Mouse (Mus musculus): ENCODE measurements around the gene Ankrd34a. TPM values are rescaled to one million over a fixed set of nuclear protein-coding genes. Genes with fewer than 3 reads are reported as not detected.

Ankrd34a gene
- polyA plus RNA-seq, 1 experiment from 2014 or later: 2.7 TPM

- no peak for ATAC-seq (ENCODE audit: insufficient read depth, low FRiP score)
- H3K27ac ChIP-seq (ENCODE audit: low read length): peak overlapping the region; percentile 46
- no peak overlapping the region for H3K9ac ChIP-seq (ENCODE audit: low read length)
Observed at GRCm38 (mm10) chr3:96566661-96567450, 29.6 kb upstream of the Ankrd34a start.

DNA sequence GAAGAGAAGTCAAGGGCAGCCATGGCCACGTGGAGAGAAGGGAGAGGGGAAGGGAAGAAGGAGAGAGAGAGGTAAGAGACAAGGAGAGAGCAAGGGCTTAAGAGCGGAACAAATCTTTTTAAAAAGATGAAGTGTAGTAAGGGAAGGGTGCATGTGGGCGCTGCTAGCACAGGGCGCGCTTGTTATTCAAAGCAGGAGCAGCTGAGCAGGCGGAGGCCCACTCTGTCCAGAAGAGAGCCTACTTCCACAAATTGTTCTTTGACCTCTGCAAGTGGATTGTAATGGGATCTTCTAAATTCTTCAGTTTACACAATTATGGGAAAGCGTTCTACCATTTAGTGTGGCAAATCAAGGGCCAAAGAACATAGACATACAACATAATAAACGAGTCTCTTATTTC is 27.8 kb upstream of the Ankrd34a start:
- Histone ChIP-seq H3K27me3 (ENCODE audit: control insufficient read depth, insufficient read depth, low read length) (no peaks in the 10 kb centered on the region), H3K4me2 (ENCODE audit: low read depth, low read length) (no peak overlapping the region), H3K27ac (ENCODE audit: low read length) (no peak overlapping the region), H3K9me3 (replicated peaks; ENCODE audit: control insufficient read depth, low read length) (no peaks in the 10 kb centered on the region), H3K4me3 (replicated peaks; ENCODE audit: low read length) (no peak overlapping the region), H3K9ac (ENCODE audit: low read length) (no peak overlapping the region), H3K36me3 (ENCODE audit: control insufficient read depth, insufficient read depth, low read length) (no peaks in the 10 kb centered on the region), H3K4me1 (ENCODE audit: control insufficient read depth, insufficient read depth, low read length) (peaks cover 19% of the 10 kb centered on the region)
- ATAC-seq (ENCODE audit: insufficient read depth, low FRiP score): no peak
- WGBS: 74% methylated on average over 8 of the region's 8 CpGs

More at GRCm38 (mm10) chr3:96566661-96567450, 29.6 kb upstream of the Ankrd34a start:
- Histone ChIP-seq H3K4me3 (replicated peaks; ENCODE audit: low read length) (no peak overlapping the region), H3K36me3 (ENCODE audit: control insufficient read depth, insufficient read depth, low read length) (no peaks in the 10 kb centered on the region), H3K4me1 (ENCODE audit: control insufficient read depth, insufficient read depth, low read length) (peaks cover 29% of the 10 kb centered on the region), H3K27me3 (ENCODE audit: control insufficient read depth, insufficient read depth, low read length) (no peaks in the 10 kb centered on the region), H3K9me3 (replicated peaks; ENCODE audit: control insufficient read depth, low read length) (no peaks in the 10 kb centered on the region), H3K4me2 (ENCODE audit: low read depth, low read length) (no peak overlapping the region)
- WGBS: 74% methylated on average over 8 of the region's 8 CpGs

DNA sequence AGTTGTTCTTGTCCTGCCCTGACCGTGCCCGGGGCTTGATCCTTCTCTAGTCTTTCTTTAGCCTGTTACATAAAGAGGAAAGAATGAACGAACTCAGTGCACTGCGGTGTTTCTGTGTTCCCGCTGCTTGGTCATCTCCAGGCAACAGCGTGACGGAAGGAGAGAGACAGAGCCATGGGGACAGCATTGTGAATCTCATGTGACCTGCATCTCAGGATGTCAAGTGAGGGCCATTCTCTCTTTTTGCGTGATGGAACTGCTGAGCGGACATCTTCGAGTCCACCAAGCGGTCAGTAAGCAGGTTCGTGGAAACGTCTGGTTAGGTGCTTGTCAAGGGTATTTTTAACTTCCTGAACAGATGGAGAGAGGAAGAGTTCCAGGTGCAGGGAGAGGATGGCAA is 26.9 kb upstream of the Ankrd34a start:
- Histone ChIP-seq H3K36me3 (ENCODE audit: control insufficient read depth, insufficient read depth, low read length) (no peaks in the 10 kb centered on the region), H3K9ac (ENCODE audit: low read length) (no peak overlapping the region), H3K27me3 (ENCODE audit: control insufficient read depth, insufficient read depth, low read length) (no peaks in the 10 kb centered on the region), H3K27ac (ENCODE audit: low read length) (no peak overlapping the region), H3K4me2 (ENCODE audit: low read depth, low read length) (no peak overlapping the region), H3K4me1 (ENCODE audit: control insufficient read depth, insufficient read depth, low read length) (peaks cover 10% of the 10 kb centered on the region), H3K9me3 (replicated peaks; ENCODE audit: control insufficient read depth, low read length) (no peaks in the 10 kb centered on the region), H3K4me3 (replicated peaks; ENCODE audit: low read length) (no peak overlapping the region)
- WGBS: 92% methylated on average over 13 of the region's 13 CpGs
- ATAC-seq (ENCODE audit: insufficient read depth, low FRiP score): no peak

DNA sequence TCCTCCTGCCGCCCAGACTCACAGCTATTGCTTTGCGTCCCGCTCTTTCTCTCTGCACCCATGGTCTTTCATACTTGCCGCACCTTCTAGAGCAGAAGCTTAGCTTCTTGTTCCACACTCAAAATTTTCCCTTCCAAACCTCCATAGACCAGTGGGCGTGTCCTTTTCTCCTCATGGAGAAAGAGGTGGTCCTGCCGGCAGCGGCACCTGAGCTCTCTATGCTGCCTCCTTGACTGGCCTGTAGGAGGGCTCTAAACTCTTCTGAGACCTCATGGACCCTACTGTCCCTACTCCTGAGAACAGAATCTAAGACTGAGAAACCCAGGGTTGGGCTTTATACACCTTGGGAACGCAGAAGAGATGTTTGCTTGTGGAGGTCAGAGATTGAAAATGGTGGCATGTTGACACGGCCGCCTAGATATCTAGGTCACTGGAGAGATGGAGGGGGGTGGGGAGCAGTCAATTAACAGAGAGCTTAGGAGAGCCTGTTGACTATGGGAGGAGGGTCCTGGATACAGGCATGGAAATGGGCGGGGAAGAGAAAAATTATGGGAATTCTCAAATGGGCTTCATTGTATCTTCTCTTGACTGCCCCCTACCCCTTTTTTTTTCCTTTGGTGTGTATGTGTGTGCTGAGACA is 26.4 kb upstream of the Ankrd34a start:
- no peak for ATAC-seq (ENCODE audit: insufficient read depth, low FRiP score)
- Histone ChIP-seq H3K27me3 (ENCODE audit: control insufficient read depth, insufficient read depth, low read length) (no peaks in the 10 kb centered on the region), H3K9me3 (replicated peaks; ENCODE audit: control insufficient read depth, low read length) (no peaks in the 10 kb centered on the region), H3K36me3 (ENCODE audit: control insufficient read depth, insufficient read depth, low read length) (no peaks in the 10 kb centered on the region), H3K9ac (ENCODE audit: low read length) (no peak overlapping the region), H3K27ac (ENCODE audit: low read length) (0 out of 2 replicates have a peak overlapping the region, but pooled peaks have one; percentile 25), H3K4me2 (ENCODE audit: low read depth, low read length) (no peak overlapping the region), H3K4me3 (replicated peaks; ENCODE audit: low read length) (no peak overlapping the region), H3K4me1 (ENCODE audit: control insufficient read depth, insufficient read depth, low read length) (peaks cover 7% of the 10 kb centered on the region; the same call in 1 of the 2 replicates)
- 75% methylated on average over 11 of the region's 11 CpGs for WGBS

- no peak overlapping the region for H3K4me2 ChIP-seq (ENCODE audit: low read depth, low read length)
- H3K36me3 ChIP-seq (ENCODE audit: control insufficient read depth, insufficient read depth, low read length): no peaks in the 10 kb centered on the region
- H3K9ac ChIP-seq (ENCODE audit: low read length): no peak overlapping the region
- WGBS: 60% methylated on average over 7 of the region's 7 CpGs
- H3K27ac ChIP-seq (ENCODE audit: low read length): peak overlapping the region; percentile 25; the same call in 1 of the 2 replicates
- no peaks in the 10 kb centered on the region for H3K27me3 ChIP-seq (ENCODE audit: control insufficient read depth, insufficient read depth, low read length)
- no peak for ATAC-seq (ENCODE audit: insufficient read depth, low FRiP score)
- no peaks in the 10 kb centered on the region for H3K9me3 ChIP-seq (replicated peaks; ENCODE audit: control insufficient read depth, low read length)
- H3K4me1 ChIP-seq (ENCODE audit: control insufficient read depth, insufficient read depth, low read length): peaks cover 8% of the 10 kb centered on the region
- H3K4me3 ChIP-seq (replicated peaks; ENCODE audit: low read length): no peak overlapping the region
Observed at GRCm38 (mm10) chr3:96570643-96571042, 25.8 kb upstream of the Ankrd34a start.

DNA sequence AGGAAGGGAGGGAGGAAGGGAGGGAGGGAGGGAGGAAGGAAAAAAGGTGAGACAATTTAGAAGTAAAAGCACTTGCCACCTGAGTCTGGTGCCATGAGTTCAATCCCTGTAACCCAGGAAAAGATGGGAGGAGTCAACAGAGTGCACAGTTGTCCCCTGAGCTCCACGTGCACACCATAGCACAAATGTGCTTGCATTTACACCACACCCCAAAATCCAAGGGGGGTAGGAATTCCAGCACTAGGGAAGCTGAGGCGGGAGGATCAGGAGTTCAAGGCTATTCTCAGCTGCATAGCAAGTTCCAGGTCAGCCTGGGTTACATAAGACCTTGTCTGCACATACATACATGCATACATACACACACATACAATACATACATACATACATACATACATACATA is 25.1 kb upstream of the Ankrd34a start:
- Histone ChIP-seq H3K4me1 (ENCODE audit: control insufficient read depth, insufficient read depth, low read length) (peaks cover 11% of the 10 kb centered on the region), H3K9me3 (replicated peaks; ENCODE audit: control insufficient read depth, low read length) (no peaks in the 10 kb centered on the region), H3K27ac (ENCODE audit: low read length) (no peak overlapping the region; the same call in 1 of the 2 replicates), H3K4me3 (replicated peaks; ENCODE audit: low read length) (no peak overlapping the region), H3K36me3 (ENCODE audit: control insufficient read depth, insufficient read depth, low read length) (no peaks in the 10 kb centered on the region), H3K4me2 (ENCODE audit: low read depth, low read length) (no peak overlapping the region), H3K27me3 (ENCODE audit: control insufficient read depth, insufficient read depth, low read length) (no peaks in the 10 kb centered on the region), H3K9ac (ENCODE audit: low read length) (no peak overlapping the region)
- ATAC-seq (ENCODE audit: insufficient read depth, low FRiP score): no peak
- WGBS: 66% methylated on average over 2 of the region's 2 CpGs

DNA sequence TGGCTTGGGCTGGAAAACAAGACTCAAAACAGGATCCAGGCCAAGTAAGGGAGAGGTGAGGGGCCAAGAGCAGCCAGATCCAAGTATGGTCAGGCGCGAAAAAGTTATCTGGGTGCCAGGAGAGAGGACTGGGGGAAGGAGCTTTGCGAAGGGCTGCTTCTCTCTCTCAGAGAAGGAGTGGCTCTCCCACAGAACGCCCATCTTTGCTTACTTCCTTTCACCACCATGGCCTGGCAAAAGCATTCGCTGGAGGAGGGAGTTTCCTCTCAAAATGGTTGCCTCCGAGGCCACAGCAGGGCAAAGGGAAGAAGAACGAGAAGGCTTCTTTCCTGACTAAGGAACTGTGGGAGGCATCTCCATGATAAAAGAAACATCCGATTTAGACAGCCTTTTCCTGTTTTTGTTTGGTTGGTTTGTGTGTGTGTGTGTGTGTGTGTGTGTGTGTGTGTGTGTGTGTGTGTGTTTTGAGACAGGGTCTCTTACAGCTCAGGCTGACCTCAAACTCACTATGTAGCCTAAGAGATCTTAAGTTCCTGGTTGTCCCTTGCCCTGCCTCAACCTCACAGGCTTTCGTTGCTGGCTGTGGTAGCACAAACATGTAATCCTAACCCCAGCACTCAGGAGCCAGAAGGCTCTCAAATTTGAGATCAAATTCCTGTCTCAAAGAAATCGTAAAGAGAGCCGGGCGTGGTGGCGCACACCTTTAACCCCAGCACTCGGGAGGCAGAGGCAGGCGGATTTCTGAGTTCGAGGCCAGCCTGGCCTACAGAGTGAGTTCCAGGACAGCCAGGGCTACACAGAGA is 24.3 kb upstream of the Ankrd34a start:
- Histone ChIP-seq H3K27me3 (ENCODE audit: control insufficient read depth, insufficient read depth, low read length) (no peaks in the 10 kb centered on the region), H3K9ac (ENCODE audit: low read length) (no peak overlapping the region), H3K9me3 (replicated peaks; ENCODE audit: control insufficient read depth, low read length) (no peaks in the 10 kb centered on the region), H3K4me2 (ENCODE audit: low read depth, low read length) (no peak overlapping the region), H3K4me1 (ENCODE audit: control insufficient read depth, insufficient read depth, low read length) (peaks cover 14% of the 10 kb centered on the region), H3K4me3 (replicated peaks; ENCODE audit: low read length) (no peak overlapping the region), H3K27ac (ENCODE audit: low read length) (peak overlapping the region; percentile 28), H3K36me3 (ENCODE audit: control insufficient read depth, insufficient read depth, low read length) (no peaks in the 10 kb centered on the region)
- ATAC-seq (ENCODE audit: insufficient read depth, low FRiP score): no peak
- 72% methylated on average over 16 of the region's 16 CpGs for WGBS

GRCm38 (mm10) chr3:96573611-96574511 is 22.6 kb upstream of the Ankrd34a start:
- no peak for ATAC-seq (ENCODE audit: insufficient read depth, low FRiP score)

More at GRCm38 (mm10) chr3:96573611-96574511, 22.6 kb upstream of the Ankrd34a start:
- H3K27ac ChIP-seq (ENCODE audit: low read length): peak overlapping the region; percentile 6; the same call in 1 of the 2 replicates
- no peak overlapping the region for H3K4me2 ChIP-seq (ENCODE audit: low read depth, low read length)
- no peaks in the 10 kb centered on the region for H3K36me3 ChIP-seq (ENCODE audit: control insufficient read depth, insufficient read depth, low read length)
- H3K9ac ChIP-seq (ENCODE audit: low read length): no peak overlapping the region
- no peaks in the 10 kb centered on the region for H3K27me3 ChIP-seq (ENCODE audit: control insufficient read depth, insufficient read depth, low read length)
- no peaks in the 10 kb centered on the region for H3K9me3 ChIP-seq (replicated peaks; ENCODE audit: control insufficient read depth, low read length)
- 68% methylated on average over 18 of the region's 19 CpGs for WGBS
- H3K4me3 ChIP-seq (replicated peaks; ENCODE audit: low read length): no peak overlapping the region
- peaks cover 22% of the 10 kb centered on the region for H3K4me1 ChIP-seq (ENCODE audit: control insufficient read depth, insufficient read depth, low read length)
